Mouse (Mus musculus): ENCODE measurements around the gene Fn3krp. TPM values are rescaled to one million over a fixed set of nuclear protein-coding genes. Genes with fewer than 3 reads are reported as not detected.
A peak's percentile ranks its signal among the peaks of the same experiment; 100 is the strongest.

Gene Fn3krp
- total RNA-seq, 2 experiments from 2014 or later, result 17.3 to 21.8 TPM

DNA sequence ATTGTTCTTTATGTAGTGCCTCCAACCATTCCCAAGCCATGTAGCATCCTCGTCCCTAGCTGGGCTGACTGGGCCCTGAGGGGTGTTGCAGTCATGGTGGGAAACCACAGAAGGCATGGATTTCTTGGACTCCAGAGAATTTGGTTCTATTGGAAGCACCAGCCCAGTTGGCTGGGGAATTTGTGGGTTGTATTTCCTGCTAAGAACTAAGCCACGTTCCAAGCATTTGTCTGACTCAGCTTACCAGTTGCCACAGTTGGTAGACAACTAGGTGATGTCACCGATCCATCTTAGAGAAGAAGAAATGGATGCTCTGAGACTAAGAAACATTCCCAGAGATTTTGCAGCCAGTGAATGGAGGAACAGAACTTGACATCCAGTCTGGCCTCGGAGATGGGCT lies 20.5 kb downstream of the Fn3krp start:
- no peak for DNase-seq (ENCODE audit: low spot score in 2 of 2)

DNA sequence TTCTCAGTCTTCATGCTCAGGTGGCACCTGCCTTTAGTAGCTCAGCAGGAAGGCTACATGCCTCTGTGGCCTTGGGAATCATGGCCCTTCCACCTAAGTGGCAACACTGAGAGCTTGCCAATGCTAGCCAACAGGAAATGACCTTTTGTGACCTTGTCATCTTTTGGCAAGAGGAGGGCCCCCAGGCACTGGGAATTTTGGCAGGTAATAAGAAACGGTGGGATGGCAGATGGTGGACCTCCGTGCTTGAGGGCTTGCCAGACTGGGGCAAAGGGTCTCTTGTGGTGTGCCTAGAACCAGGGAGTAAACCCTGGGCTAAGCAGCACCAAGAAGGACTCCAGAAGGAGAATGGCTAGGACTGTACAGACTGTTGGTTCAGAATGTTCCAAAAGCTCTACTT lies 20.9 kb downstream of the Fn3krp start:
- DNase-seq (ENCODE audit: low spot score in 2 of 2), result no peak

- no peak for DNase-seq (ENCODE audit: low spot score in 2 of 2)
These were observed 30.1 kb downstream of the Fn3krp start for GRCm38 (mm10) chr11:121451216-121451726.

- peak; percentile 97 to 98 for DNase-seq (ENCODE audit: low spot score in 2 of 2)
These were observed 30.8 kb downstream of the Fn3krp start, which contains the start of gene Tbcd for GRCm38 (mm10) chr11:121451753-121452635. TSS of gene Tbcd (plus strand) at chr11:121451949.

DNA sequence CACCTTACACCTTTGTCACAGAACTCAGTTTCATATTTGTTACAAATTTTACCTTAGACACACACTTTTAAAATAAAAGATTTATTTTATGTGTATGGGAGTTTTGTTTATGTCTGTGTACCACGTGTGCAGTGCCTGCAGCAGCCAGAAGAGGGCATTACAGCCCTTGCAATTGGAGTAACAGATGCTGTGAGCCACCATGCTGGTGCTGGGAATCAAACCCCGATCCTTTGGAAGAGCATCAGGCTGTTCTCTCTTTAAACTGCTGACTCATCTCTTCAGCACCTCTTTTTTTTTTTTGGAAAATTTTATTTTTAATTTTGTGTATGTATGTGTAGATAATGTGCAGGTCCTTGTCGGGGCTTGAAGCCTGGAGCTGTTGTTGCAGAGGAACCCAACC lies 36.7 kb downstream of the Fn3krp start:
- DNase-seq (ENCODE audit: low spot score in 2 of 2), result no peak

- DNase-seq (ENCODE audit: low spot score in 2 of 2), result no peak
These were observed 46.2 kb downstream of the Fn3krp start for GRCm38 (mm10) chr11:121467408-121467807.

DNA sequence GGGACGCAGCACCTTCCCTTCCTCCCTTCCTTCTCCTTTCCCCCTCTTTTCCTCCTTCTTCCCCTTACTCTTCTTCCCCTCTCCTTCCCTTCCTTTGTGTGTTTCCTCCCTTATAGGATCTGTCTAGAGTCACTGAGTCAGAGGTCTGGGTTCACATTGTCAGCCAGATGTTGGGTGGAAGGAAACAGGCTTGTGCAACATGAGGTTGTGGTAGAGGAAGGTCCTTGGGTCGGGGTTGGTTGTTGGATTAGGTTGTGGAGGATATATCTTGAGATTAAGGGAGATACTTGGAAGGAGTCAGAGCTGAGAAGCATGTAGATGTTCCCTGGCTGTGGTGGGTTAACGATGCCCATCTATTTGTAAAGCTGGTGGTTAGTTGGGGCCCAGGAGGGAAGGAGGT lies 53.6 kb downstream of the Fn3krp start:
- no peak for DNase-seq (ENCODE audit: low spot score in 2 of 2)

DNA sequence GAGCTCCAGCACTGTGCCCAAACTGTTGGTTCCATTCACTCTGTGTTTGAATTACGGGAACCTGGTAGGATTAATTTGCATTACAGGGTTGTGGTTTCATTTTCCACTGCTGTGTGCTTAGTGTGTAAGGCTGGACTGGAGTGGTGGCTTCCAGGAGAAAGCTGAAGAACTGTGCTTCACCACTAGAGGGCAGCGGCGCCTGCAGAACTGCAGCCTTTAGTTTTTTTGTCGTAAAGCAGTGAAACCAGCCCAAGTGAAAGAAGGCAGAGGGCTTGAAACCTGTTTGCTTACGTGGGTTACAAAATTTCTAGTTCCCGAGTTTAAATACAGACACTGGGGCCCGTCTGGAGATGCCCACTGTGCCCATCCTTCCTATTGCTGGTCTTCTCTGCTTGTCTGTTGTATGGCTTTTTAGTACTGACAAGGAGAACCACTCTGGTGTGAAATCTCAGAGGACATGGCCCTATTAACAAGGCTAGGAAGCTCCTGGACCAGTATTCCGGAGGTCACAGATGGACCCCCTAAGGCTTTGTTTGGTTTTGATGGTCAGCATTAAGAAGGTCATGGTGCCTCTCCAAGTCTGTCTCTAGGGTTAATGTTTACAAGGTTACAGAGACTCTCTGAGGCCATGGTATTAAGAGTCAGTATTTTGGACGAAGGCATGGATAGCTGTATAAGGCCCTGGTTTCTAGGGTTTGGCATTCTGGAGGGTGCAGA lies 54.7 kb downstream of the Fn3krp start:
- peak; percentile 71 to 77 for DNase-seq (ENCODE audit: low spot score in 2 of 2)

DNA sequence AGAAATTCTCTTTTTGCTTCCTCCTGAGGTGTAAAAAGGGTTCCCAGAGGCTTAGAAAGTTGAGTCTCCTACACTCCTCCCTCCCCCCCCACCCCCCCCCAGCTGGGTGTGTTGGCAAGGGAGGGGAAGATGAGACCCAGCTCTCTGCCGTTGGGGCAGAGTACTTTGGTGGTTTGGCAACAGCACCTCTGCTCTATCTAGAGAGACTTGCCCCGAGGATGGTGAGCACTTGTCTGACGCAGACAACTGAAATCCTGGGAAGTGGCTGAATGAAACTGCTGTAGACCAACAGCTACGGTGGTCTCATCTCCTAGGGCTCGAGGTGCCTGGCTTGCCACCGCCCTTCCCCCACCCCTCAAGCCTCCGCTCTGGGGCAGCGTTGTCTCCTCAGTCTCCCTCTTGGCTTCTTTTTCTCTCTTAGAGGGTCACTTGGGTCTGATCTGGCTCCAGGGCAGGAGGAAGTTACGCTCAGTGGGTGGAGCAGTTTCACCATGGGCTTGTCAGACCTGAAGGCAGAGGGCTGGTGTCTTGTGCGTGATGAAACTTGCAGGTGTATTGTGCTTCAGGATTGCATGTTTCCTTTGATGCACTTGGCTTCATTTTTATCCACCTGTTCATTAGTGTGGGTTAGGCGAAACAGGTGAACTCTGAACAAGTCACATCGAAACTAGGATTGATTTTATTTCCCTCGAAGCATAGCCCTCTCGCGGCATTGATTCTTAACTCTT lies 58.4 kb downstream of the Fn3krp start:
- no peak for DNase-seq (ENCODE audit: low spot score in 2 of 2)

Small RNA genes within 50 kb of the gene (microRNA-seq; reads per million reads assigned to microRNA genes)
- gene Mir7236 (ENCODE audit: borderline number of aligned reads in 2 of 2), result 0 reads per million in 2 experiments

Other genes starting within 250 kb of the Fn3krp start
- 10 to 100 TPM in 1 of 2 experiments, 1 to 10 TPM in 1; 9.0 to 10.1 TPM for gene Hexdc, start 217.0 kb upstream of the Fn3krp start, total RNA-seq (2021)
- 10 to 100 TPM; 24.1 to 27.0 TPM for gene Ogfod3, start 216.7 kb upstream of the Fn3krp start, total RNA-seq (2021)
- 10 to 100 TPM; 21.7 to 25.2 TPM for gene Cybc1, start 192.1 kb upstream of the Fn3krp start, total RNA-seq (2021)
- 10 to 100 TPM; 14.4 to 15.2 TPM for gene Narf, start 184.1 kb upstream of the Fn3krp start, total RNA-seq (2021)
- gene Foxk2, start 161.4 kb upstream of the Fn3krp start, total RNA-seq (2021), result 10 to 100 TPM; 41.6 to 45.5 TPM
- 10 to 100 TPM; 58.3 to 60.6 TPM for gene Wdr45b, start 67.0 kb upstream of the Fn3krp start, total RNA-seq (2021)
- gene Rab40b, start 33.1 kb upstream of the Fn3krp start, total RNA-seq (2021), result 1 to 10 TPM; 5.4 to 6.0 TPM
- gene Fn3k, start 13.5 kb downstream of the Fn3krp start, total RNA-seq (2021), result 10 to 100 TPM in 1 of 2 experiments, 1 to 10 TPM in 1; 9.5 to 15.8 TPM
- 10 to 100 TPM; 27.9 to 36.7 TPM for gene Tbcd, start 30.5 kb downstream of the Fn3krp start, total RNA-seq (2021)
- gene Zfp750, start 97.9 kb downstream of the Fn3krp start, total RNA-seq (2021), result 1 to 10 TPM in 1 of 2 experiments, not detected in 1; 1.0 TPM

Data from adrenal gland, adult 18-20 months (tissue).